Mouse (Mus musculus) heart, adult 9 months (tissue): Measurements from ENCODE around the gene Kif13a.

Experiments used
- DNase-seq, 2 experiments: peaks; one replicate each; pipeline ENCODE4 v3.0.0; 2022; ENCODE audit warnings: low spot score in 2 of 2

The Kif13a gene

GRCm38 (mm10) chr13:46777461-46777860 is 152.2 kb downstream of the Kif13a start:
- no peak for DNase-seq

- DNase-seq, result peak in 1 of 2 experiments; percentile 11
These were observed 152.9 kb downstream of the Kif13a start for GRCm38 (mm10) chr13:46776636-46777305.

GRCm38 (mm10) chr13:46774998-46775397 is 154.7 kb downstream of the Kif13a start:
- DNase-seq, result no peak

- no peak for DNase-seq
These were observed 157.1 kb downstream of the Kif13a start for GRCm38 (mm10) chr13:46772581-46772980.

GRCm38 (mm10) chr13:46765361-46765760 is 164.3 kb downstream of the Kif13a start:
- DNase-seq, result no peak

GRCm38 (mm10) chr13:46763210-46763609 is 166.5 kb downstream of the Kif13a start:
- DNase-seq, result no peak

GRCm38 (mm10) chr13:46760921-46761320 is 168.7 kb downstream of the Kif13a start:
- no peak for DNase-seq

GRCm38 (mm10) chr13:46759281-46759809 is 170.3 kb downstream of the Kif13a start:
- no peak for DNase-seq

- DNase-seq, result no peak
These were observed 171.0 kb downstream of the Kif13a start for GRCm38 (mm10) chr13:46758627-46759026.

GRCm38 (mm10) chr13:46757946-46758345 is 171.7 kb downstream of the Kif13a start:
- DNase-seq, result no peak

- DNase-seq, result no peak
These were observed 176.4 kb downstream of the Kif13a start for GRCm38 (mm10) chr13:46753294-46753693.

- no peak for DNase-seq
These were observed 177.0 kb downstream of the Kif13a start for GRCm38 (mm10) chr13:46752566-46753229.

GRCm38 (mm10) chr13:46748138-46748873 is 181.4 kb downstream of the Kif13a start:
- no peak for DNase-seq

GRCm38 (mm10) chr13:46743821-46744220 is 185.8 kb downstream of the Kif13a start:
- no peak for DNase-seq

GRCm38 (mm10) chr13:46742367-46742766 is 187.3 kb downstream of the Kif13a start:
- DNase-seq, result no peak

GRCm38 (mm10) chr13:46739426-46739825 is 190.2 kb downstream of the Kif13a start:
- DNase-seq, result no peak

- DNase-seq, result no peak
These were observed 192.2 kb downstream of the Kif13a start for GRCm38 (mm10) chr13:46737482-46737881.

GRCm38 (mm10) chr13:46736479-46736865 is 193.2 kb downstream of the Kif13a start:
- DNase-seq, result peak in 1 of 2 experiments; percentile 22

- peak; percentile 67 to 70 for DNase-seq
These were observed 193.7 kb downstream of the Kif13a start for GRCm38 (mm10) chr13:46735808-46736478.

GRCm38 (mm10) chr13:46735219-46735807 is 194.4 kb downstream of the Kif13a start:
- DNase-seq, result peak in 1 of 2 experiments; percentile 12

- DNase-seq, result no peak
These were observed 199.7 kb downstream of the Kif13a start for GRCm38 (mm10) chr13:46729998-46730397.
